Mouse (Mus musculus) hindbrain, embryonic 14.5 days (tissue): ENCODE results near the gene Shprh. TPM values are rescaled to one million over a fixed set of nuclear protein-coding genes. Genes with fewer than 3 reads are reported as not detected.
"Not testable (repeated sequence)": the region's sequence is repeated elsewhere in the genome, so short reads cannot be mapped to it uniquely, and the experiment has no call there.

ENCODE experiments used
- ATAC-seq: fragments of 200-750 bp; cut with Nextera tagmentation; 2 replicates; pipeline ENCODE4 v1.8.0; 2017; ENCODE audit warnings: moderate number of reproducible peaks, mild to moderate bottlenecking, moderate TSS enrichment, moderate library complexity; ENCODE audit not compliant: low FRiP score
- DNase-seq: peaks from one replicate; pipeline ENCODE4 v3.0.0-alpha.2; 2015; ENCODE audit warnings: low spot score
- H3K27ac ChIP-seq: fragments of 300-500 bp; sonication (generic); 2 replicates; pipeline ENCODE4 v1.5.1; 2014; ENCODE audit warnings: mild to moderate bottlenecking, moderate library complexity
- H3K27me3 ChIP-seq: fragments of 300-500 bp; sonication (generic); 2 replicates; pipeline ENCODE4 v1.6.1; 2014; ENCODE audit warnings: mild to moderate bottlenecking, low read length, mixed read lengths; ENCODE audit not compliant: control insufficient read depth, insufficient read depth
- H3K36me3 ChIP-seq: fragments of 300-500 bp; sonication (generic); replicated peaks from 2 replicates; pipeline ENCODE4 v1.6.1; 2014; ENCODE audit not compliant: control insufficient read depth, insufficient read depth
- H3K4me1 ChIP-seq: fragments of 300-500 bp; sonication (generic); replicated peaks from 2 replicates; pipeline ENCODE4 v1.6.1; 2014; ENCODE audit warnings: antibody characterized with exemption, low read length, mixed read lengths; ENCODE audit not compliant: control insufficient read depth, insufficient read depth
- H3K4me2 ChIP-seq: fragments of 300-500 bp; sonication (generic); replicated peaks from 2 replicates; pipeline ENCODE4 v1.6.1; 2014; ENCODE audit warnings: mild to moderate bottlenecking, moderate library complexity
- H3K4me3 ChIP-seq: fragments of 300-500 bp; sonication (generic); replicated peaks from 2 replicates; pipeline ENCODE4 v1.5.1; 2014; ENCODE audit warnings: mild to moderate bottlenecking, low read length
- H3K9ac ChIP-seq: fragments of 300-500 bp; sonication (generic); 2 replicates; pipeline ENCODE4 v1.6.1; 2014
- H3K9me3 ChIP-seq: fragments of 300-500 bp; sonication (generic); 2 replicates; pipeline ENCODE4 v1.6.1; 2016; ENCODE audit warnings: low read length; ENCODE audit not compliant: control insufficient read depth
- WGBS: fragments of 180-500 bp; shearing (Covaris S2); extraction: QIAGEN DNeasy Blood & Tissue Kit; methylation state at CpG from one replicate; pipeline ENCODE4 v1.1.7; 2014; 5-methylcytosine and 5-hydroxymethylcytosine counted together
- polyA plus RNA-seq: library from polyadenylated mRNA; unstranded; fragments of >200 nt; fragmentation: Nextera tagmentation; extraction: Ambion mirVana; gene quantifications from 2 replicates; pipeline ENCODE4 v1.2.1, GENCODE M21; 2014

Shprh gene
- polyA plus RNA-seq, 1 experiment from 2014 or later, result 26.8 TPM

GRCm38 (mm10) chr10:11263795-11264194 lies 114.6 kb downstream of the Shprh start:
- not testable (repeated sequence) for H3K4me3 ChIP-seq, H3K27ac ChIP-seq, H3K9ac ChIP-seq, H3K9me3 ChIP-seq, H3K4me1 ChIP-seq, ATAC-seq, H3K27me3 ChIP-seq, H3K36me3 ChIP-seq, DNase-seq, H3K4me2 ChIP-seq
- 91% methylated on average over 2 of the region's 2 CpGs for WGBS

Other genes starting within 250 kb of the Shprh start
- 5.1 and 6.1 TPM in 2 replicates for gene Grm1, start 67.1 kb upstream of the Shprh start, polyA plus RNA-seq
- gene Fbxo30, start 131.9 kb downstream of the Shprh start, polyA plus RNA-seq, result 16.3 and 16.7 TPM in 2 replicates
- 2.0 and 2.3 TPM in 2 replicates for gene Epm2a, start 194.0 kb downstream of the Shprh start, polyA plus RNA-seq